Comparison of ENCODE assay signal across 8 mouse cellular contexts in genomic region chr4:129287472-129287981, GRCm38 (mm10). TPM values are rescaled to one million over a fixed set of nuclear protein-coding genes. Genes with fewer than 3 reads are reported as not detected.
DNase-seq lines count a peak whose midpoint lies in the region; ATAC-seq and TF ChIP-seq lines count a peak whose summit lies in the region.

Sync (plus strand) TSS chr4:129287617.

- peaks cover 17% of the 10 kb centered on the region for H3K27me3 ChIP-seq in intestine, embryonic 14.5 days (replicated peaks; ENCODE audit: control insufficient read depth, insufficient read depth, low read length)
- peaks cover 26% of the 10 kb centered on the region for H3K27me3 ChIP-seq in midbrain, embryonic 13.5 days

- 1% methylated on average over 53 of the region's 53 CpGs for WGBS in intestine, embryonic 14.5 days
- under 1% methylated on average over 44 of the region's 53 CpGs for WGBS in midbrain, embryonic 13.5 days

- DNase-seq in layer of hippocampus, adult 2 months (ENCODE audit: low spot score in 2 of 2), result no peak
- no peak for DNase-seq in layer of hippocampus, postnatal 25 days (ENCODE audit: extremely low spot score in 1 of 2, low spot score in 1 of 2)
- peak; percentile 32 for DNase-seq in R1 (ENCODE audit: low read depth, low spot score)
- peak; percentile 70 for DNase-seq in gastrocnemius, postnatal 25 days
- peak; percentile 66 for DNase-seq in intestine, embryonic 14.5 days (ENCODE audit: low spot score)
- no peak for DNase-seq in thymus, postnatal 14 days

- H3K9ac ChIP-seq in intestine, embryonic 14.5 days (ENCODE audit: low read length), result peak within 1 kb of the TSS; percentile 51
- H3K9ac ChIP-seq in midbrain, embryonic 13.5 days (replicated peaks), result peak within 1 kb of the TSS; percentile 74

- H3K36me3 ChIP-seq in intestine, embryonic 14.5 days (ENCODE audit: control insufficient read depth, insufficient read depth, low read length), result no peaks in the 10 kb centered on the region
- no peaks in the 10 kb centered on the region for H3K36me3 ChIP-seq in midbrain, embryonic 13.5 days

- H3K4me2 ChIP-seq in intestine, embryonic 14.5 days (ENCODE audit: low read length), result peak within 1 kb of the TSS; percentile 100
- peak within 1 kb of the TSS; percentile 87 for H3K4me2 ChIP-seq in midbrain, embryonic 13.5 days (replicated peaks)

- no peaks in the 10 kb centered on the region for H3K9me3 ChIP-seq in intestine, embryonic 14.5 days (ENCODE audit: control insufficient read depth, low read length)
- no peaks in the 10 kb centered on the region for H3K9me3 ChIP-seq in midbrain, embryonic 13.5 days

- no peak within 1 kb of the TSS for H3K27ac ChIP-seq in layer of hippocampus, adult 2 months
- H3K27ac ChIP-seq in intestine, embryonic 14.5 days (ENCODE audit: low read depth), result no peak within 1 kb of the TSS
- no peak within 1 kb of the TSS for H3K27ac ChIP-seq in midbrain, embryonic 13.5 days

- H3K4me1 ChIP-seq in intestine, embryonic 14.5 days (replicated peaks; ENCODE audit: control insufficient read depth, insufficient read depth, low read length), result peaks cover 7% of the 10 kb centered on the region; the same call in 1 of the 2 replicates
- peaks cover 25% of the 10 kb centered on the region for H3K4me1 ChIP-seq in midbrain, embryonic 13.5 days (replicated peaks)

- no peak for TF ChIP-seq CTCF in layer of hippocampus, adult 2 months (conservative IDR thresholded peaks at IDR 0.05)

- ATAC-seq in intestine, embryonic 14.5 days (replicated peaks; ENCODE audit: low FRiP score, low TSS enrichment, low read depth), result peak; percentile 40
- ATAC-seq in midbrain, embryonic 13.5 days, result peak; percentile 72
- ATAC-seq in CD4-positive, CD25-positive, alpha-beta regulatory T cell, adult 4 months, result no peak

- peak within 1 kb of the TSS; percentile 55 for H3K4me3 ChIP-seq in layer of hippocampus, adult 2 months
- peak within 1 kb of the TSS; percentile 45 for H3K4me3 ChIP-seq in intestine, embryonic 14.5 days (ENCODE audit: low read depth, low read length)
- H3K4me3 ChIP-seq in midbrain, embryonic 13.5 days (replicated peaks), result peak within 1 kb of the TSS; percentile 47

RNA-seq across cellular contexts. Expression of gene Sync, which starts in this region (rescaled TPM):
- total RNA-seq in layer of hippocampus, adult 2 months (2021), result 1 to 10 TPM in 1 of 2 experiments, under 1 TPM in 1; 0.98 to 1.1 TPM
- total RNA-seq in layer of hippocampus, postnatal 25 days (2021), result 1 to 10 TPM in 1 of 2 experiments, under 1 TPM in 1; 0.79 to 1.3 TPM
- 10 to 100 TPM; 40.2 to 44.7 TPM for total RNA-seq in gastrocnemius, postnatal 25 days (2021)
- polyA plus RNA-seq in intestine, embryonic 14.5 days (2014; fragmentation: Nextera tagmentation; extraction: Ambion mirVana), result 1.3 and 2.1 TPM in 2 replicates
- polyA plus RNA-seq in midbrain, embryonic 13.5 days (2015; fragmentation: Nextera tagmentation; extraction: Ambion mirVana), result 0.27 and 0.67 TPM in 2 replicates
- under 1 TPM in 1 of 2 experiments, not detected in 1; 0.46 TPM for polyA plus RNA-seq in CD4-positive, CD25-positive, alpha-beta regulatory T cell, adult 4 months (2017; shearing (Covaris generic))

Comparison
In these comparisons a context has a peak if more than half of its experiments do, and no peak if none do; other contexts are left out.
1. RNA of gene Sync (total RNA-seq): 40.2 to 44.7 TPM in gastrocnemius, postnatal 25 days; 0.79 to 1.3 TPM in layer of hippocampus, postnatal 25 days and 0.98 to 1.1 TPM in layer of hippocampus, adult 2 months; every median in the first group is over 10 times any median in the second.
2. Peak in ATAC-seq, H3K4me3 ChIP-seq, H3K9ac ChIP-seq and H3K4me2 ChIP-seq in midbrain, embryonic 13.5 days; RNA of the gene not detected or under 1 TPM.
3. DNase-seq: peak in R1 (single experiment), gastrocnemius, postnatal 25 days (single experiment) and intestine, embryonic 14.5 days (single experiment); none in layer of hippocampus, adult 2 months (0 of 2), layer of hippocampus, postnatal 25 days (0 of 2) and thymus, postnatal 14 days (single experiment).
4. Peak in every context shown above with its lines, with median percentiles within 50 percentile points of each other: H3K4me3 ChIP-seq.